Mouse (Mus musculus) bone marrow, adult 2 months (tissue): ENCODE measurements around the gene Arid1b. TPM values are rescaled to one million over a fixed set of nuclear protein-coding genes. Genes with fewer than 3 reads are reported as not detected.

Experiments
- H3K27ac ChIP-seq: fragments of 200-500 bp; 2 replicates; pipeline ENCODE4 v1.5.1; 2012; ENCODE audit warnings: low read depth, mild to moderate bottlenecking, control low read depth, inconsistent platforms, low read length; ENCODE audit not compliant: control insufficient read depth, poor library complexity, insufficient read depth
- H3K4me1 ChIP-seq: fragments of 200-500 bp; 2 replicates; pipeline ENCODE4 v1.6.1; 2011; ENCODE audit warnings: low read length; ENCODE audit not compliant: control insufficient read depth, insufficient read depth
- H3K4me3 ChIP-seq: fragments of 200-500 bp; replicated peaks from 2 replicates; pipeline ENCODE3; 2011; ENCODE audit warnings: mild to moderate bottlenecking, low read depth, low read length, control low read depth; ENCODE audit not compliant: control insufficient read depth
- CTCF ChIP-seq: fragments of 200-500 bp; IDR thresholded peaks from 2 replicates; pipeline ENCODE4 v1.5.1; 2011; ENCODE audit warnings: low read length, control low read depth; ENCODE audit not compliant: control insufficient read depth, insufficient read depth
- POLR2A ChIP-seq: fragments of 200-500 bp; IDR thresholded peaks from 2 replicates; pipeline ENCODE4 v1.6.1; 2011; ENCODE audit warnings: low read depth, mild to moderate bottlenecking, control low read depth, low read length, borderline replicate concordance; ENCODE audit not compliant: control insufficient read depth
- WGBS: fragments of 180-500 bp; shearing (Covaris S2); methylation state at CpG from one replicate; pipeline ENCODE4 v1.1.7; 2018; 5-methylcytosine and 5-hydroxymethylcytosine counted together
- polyA plus RNA-seq: library from polyadenylated mRNA; stranded (reverse); fragments of >200 nt; gene quantifications from 2 replicates; pipeline ENCODE4 v1.2.4, GENCODE M21; 2011; ENCODE audit warnings: low replicate concordance; ENCODE audit not compliant: missing spikeins, insufficient read depth, insufficient read length

Arid1b gene
- polyA plus RNA-seq, 1 experiment = 12.5 TPM

GRCm38 (mm10) chr17:5216965-5217546, 222.9 kb downstream of the Arid1b start:
- Histone ChIP-seq H3K4me3 (no peak overlapping the region), H3K27ac (no peak overlapping the region), H3K4me1 (peaks cover 3% of the 10 kb centered on the region; the same call in 1 of the 2 replicates)
- no peak for TF ChIP-seq POLR2A
- TF ChIP-seq CTCF = no peak
- WGBS = 52% methylated on average over 10 of the region's 10 CpGs

GRCm38 (mm10) chr17:5217852-5218845, 224.0 kb downstream of the Arid1b start:
- no peak overlapping the region for H3K4me3 ChIP-seq
- no peak overlapping the region for H3K27ac ChIP-seq
- H3K4me1 ChIP-seq = peaks cover 3% of the 10 kb centered on the region; the same call in 1 of the 2 replicates
- TF ChIP-seq CTCF (no peak), POLR2A (no peak)
- WGBS = 60% methylated on average over 9 of the region's 9 CpGs

- no peak overlapping the region for H3K27ac ChIP-seq
- H3K4me3 ChIP-seq = no peak overlapping the region
- WGBS = 63% methylated on average over 6 of the region's 6 CpGs
- TF ChIP-seq CTCF (no peak), POLR2A (no peak)
- H3K4me1 ChIP-seq = peaks cover 3% of the 10 kb centered on the region; the same call in 1 of the 2 replicates
Observed at GRCm38 (mm10) chr17:5218955-5219557, 224.9 kb downstream of the Arid1b start.

GRCm38 (mm10) chr17:5221041-5221440, 226.9 kb downstream of the Arid1b start:
- Histone ChIP-seq H3K27ac (no peak overlapping the region), H3K4me3 (no peak overlapping the region), H3K4me1 (peaks cover 3% of the 10 kb centered on the region; the same call in 1 of the 2 replicates)
- 57% methylated on average over 8 of the region's 8 CpGs for WGBS
- TF ChIP-seq CTCF (no peak), POLR2A (no peak)

GRCm38 (mm10) chr17:5221558-5221957, 227.4 kb downstream of the Arid1b start:
- TF ChIP-seq CTCF = no peak
- TF ChIP-seq POLR2A = no peak
- H3K4me1 ChIP-seq = peaks cover 3% of the 10 kb centered on the region; the same call in 1 of the 2 replicates
- no peak overlapping the region for H3K4me3 ChIP-seq
- H3K27ac ChIP-seq = no peak overlapping the region
- WGBS = 69% methylated on average over 4 of the region's 4 CpGs

- WGBS = 25% methylated on average over 2 of the region's 2 CpGs
Observed at GRCm38 (mm10) chr17:5222827-5223226, 228.7 kb downstream of the Arid1b start.

GRCm38 (mm10) chr17:5224932-5225331, 230.8 kb downstream of the Arid1b start:
- no peak overlapping the region for H3K27ac ChIP-seq
- TF ChIP-seq POLR2A = no peak
- 33% methylated on average over 4 of the region's 4 CpGs for WGBS
- peaks cover 3% of the 10 kb centered on the region; the same call in 1 of the 2 replicates for H3K4me1 ChIP-seq
- no peak overlapping the region for H3K4me3 ChIP-seq

More at GRCm38 (mm10) chr17:5222827-5223226, 228.7 kb downstream of the Arid1b start:
- no peak overlapping the region for H3K4me3 ChIP-seq
- H3K4me1 ChIP-seq = peaks cover 3% of the 10 kb centered on the region; the same call in 1 of the 2 replicates
- TF ChIP-seq POLR2A (no peak), CTCF (no peak)
- no peak overlapping the region for H3K27ac ChIP-seq

GRCm38 (mm10) chr17:5227136-5227535, 233.0 kb downstream of the Arid1b start:
- Histone ChIP-seq H3K4me1 (no peaks in the 10 kb centered on the region), H3K4me3 (no peak overlapping the region), H3K27ac (no peak overlapping the region)
- 30% methylated on average over 6 of the region's 6 CpGs for WGBS
- TF ChIP-seq POLR2A (no peak), CTCF (no peak)
